Mouse (Mus musculus) heart, postnatal 25 days (tissue): Measurements from ENCODE around the gene Sertad1. TPM values are rescaled to one million over a fixed set of nuclear protein-coding genes. Genes with fewer than 3 reads are reported as not detected.
A peak's percentile ranks its signal among the peaks of the same experiment; 100 is the strongest.

ENCODE experiments used
- DNase-seq: peaks from one replicate; pipeline ENCODE4 v3.0.0; 2022; ENCODE audit warnings: low spot score
- intact Hi-C: fragments of 180-260 bp; cut with DNase I; formaldehyde crosslinking; loops from one replicate; pipeline ENCODE4 v1.15.1; 2025
- total RNA-seq, 2 experiments: library from RNA; stranded (reverse); gene quantifications; 2 replicates each; pipeline ENCODE4 v1.2.3; 2021

The Sertad1 gene
- total RNA-seq, 2 experiments from 2014 or later, result 7.9 to 13.0 TPM

DNA sequence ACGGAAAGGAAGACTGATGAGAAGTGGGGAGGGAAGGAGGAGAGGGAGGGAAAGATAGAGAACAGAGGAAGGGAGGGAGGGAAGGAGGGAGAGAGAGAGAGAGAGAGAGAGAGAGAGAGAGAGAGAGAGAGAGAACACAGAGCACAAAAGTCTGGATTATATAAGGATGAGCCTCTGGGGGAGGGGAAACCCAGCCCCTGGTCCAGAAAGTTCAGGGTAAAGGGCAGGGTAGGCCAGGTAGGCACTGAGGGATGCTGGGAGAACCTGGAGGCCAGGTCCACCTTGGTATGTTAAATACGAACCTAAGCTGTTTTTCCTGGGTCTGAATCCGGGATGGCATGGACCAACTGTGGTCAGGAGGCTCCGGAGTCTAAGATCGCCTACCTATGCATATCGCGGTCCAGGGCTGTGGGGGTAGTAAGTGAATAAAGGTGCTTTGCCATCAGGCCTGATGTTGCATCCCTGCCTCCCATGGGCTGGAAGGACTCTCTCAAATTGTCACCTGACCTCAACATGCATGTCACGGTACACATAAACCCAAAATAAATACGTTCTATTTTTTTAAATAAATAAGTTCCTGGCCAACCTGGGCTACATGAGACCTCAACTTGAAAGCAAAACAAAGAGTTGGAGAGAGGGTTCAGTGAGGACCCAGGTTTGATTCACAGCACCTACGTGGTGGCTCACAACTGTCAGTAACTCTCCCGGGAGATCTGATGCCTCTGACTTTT is 15.2 kb upstream of the Sertad1 start:
- DNase-seq, result no peak
- intact Hi-C loops, result loop anchor here (2.0 kb wide), 1 partner anchor 23 kb away; no protein-coding TSS in a partner anchor

DNA sequence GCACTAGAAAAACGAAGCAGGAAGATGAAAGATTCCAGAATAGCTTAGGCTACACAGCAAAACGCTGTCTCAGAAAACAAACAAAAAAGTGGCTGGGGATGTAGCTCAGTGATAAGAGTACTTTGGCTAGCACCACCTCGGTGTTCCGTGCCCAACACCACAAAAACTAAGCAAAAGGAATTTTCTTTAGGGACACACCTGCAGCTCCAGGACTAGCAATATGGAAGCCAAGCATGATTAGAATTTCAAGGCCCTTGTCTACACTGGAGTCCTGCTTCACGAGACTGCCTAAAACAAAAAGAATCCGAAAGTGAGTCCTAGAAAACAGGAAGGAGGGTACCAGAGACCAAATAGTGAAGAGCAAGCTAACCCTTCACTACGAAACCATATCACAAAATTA is 14.1 kb upstream of the Sertad1 start:
- intact Hi-C loops, result loop anchor here (2.0 kb wide), 1 partner anchor 24 kb away; no protein-coding TSS in a partner anchor
- DNase-seq, result no peak

DNA sequence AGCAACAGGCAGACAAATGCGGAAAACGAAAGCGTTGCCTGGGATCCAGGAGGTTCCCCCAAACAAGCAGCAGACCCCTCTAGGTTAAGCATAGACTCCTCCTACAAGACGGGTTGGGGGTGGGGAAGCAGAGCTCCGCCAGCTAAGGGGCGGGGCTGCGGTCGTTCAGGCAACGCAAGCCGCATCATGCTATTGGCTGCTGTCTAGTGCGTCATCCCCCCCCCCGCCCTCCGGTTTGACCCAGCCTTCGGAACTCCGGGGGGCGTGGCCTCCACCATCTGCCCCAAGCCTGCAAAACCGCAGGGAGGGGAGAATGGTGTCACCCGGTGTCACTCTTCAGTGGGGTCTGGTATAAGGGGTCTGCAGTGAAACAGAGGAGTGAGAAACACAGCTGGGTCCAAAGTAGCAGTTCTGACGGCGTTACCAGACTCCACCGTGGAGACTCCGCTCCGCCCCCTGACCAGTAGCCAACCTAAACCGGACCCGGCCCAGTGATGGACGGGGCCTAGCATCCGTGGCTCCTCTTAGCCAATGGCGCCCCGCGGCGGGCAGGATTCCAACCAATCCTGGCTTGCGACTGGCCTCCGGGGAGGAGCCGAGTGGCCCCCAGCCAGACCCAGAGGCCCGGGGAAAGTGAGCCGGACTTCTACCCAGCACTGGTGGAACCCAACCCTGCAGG is 13.4 kb upstream of the Sertad1 start, which contains the start of gene Sertad3:
Sertad3 (plus strand) TSS at position 613 of the 679 bp plus-strand sequence.
- intact Hi-C loops, result loop anchor here (2.0 kb wide), 1 partner anchor 24 kb away; no protein-coding TSS in a partner anchor
- DNase-seq, result peak; percentile 99

DNA sequence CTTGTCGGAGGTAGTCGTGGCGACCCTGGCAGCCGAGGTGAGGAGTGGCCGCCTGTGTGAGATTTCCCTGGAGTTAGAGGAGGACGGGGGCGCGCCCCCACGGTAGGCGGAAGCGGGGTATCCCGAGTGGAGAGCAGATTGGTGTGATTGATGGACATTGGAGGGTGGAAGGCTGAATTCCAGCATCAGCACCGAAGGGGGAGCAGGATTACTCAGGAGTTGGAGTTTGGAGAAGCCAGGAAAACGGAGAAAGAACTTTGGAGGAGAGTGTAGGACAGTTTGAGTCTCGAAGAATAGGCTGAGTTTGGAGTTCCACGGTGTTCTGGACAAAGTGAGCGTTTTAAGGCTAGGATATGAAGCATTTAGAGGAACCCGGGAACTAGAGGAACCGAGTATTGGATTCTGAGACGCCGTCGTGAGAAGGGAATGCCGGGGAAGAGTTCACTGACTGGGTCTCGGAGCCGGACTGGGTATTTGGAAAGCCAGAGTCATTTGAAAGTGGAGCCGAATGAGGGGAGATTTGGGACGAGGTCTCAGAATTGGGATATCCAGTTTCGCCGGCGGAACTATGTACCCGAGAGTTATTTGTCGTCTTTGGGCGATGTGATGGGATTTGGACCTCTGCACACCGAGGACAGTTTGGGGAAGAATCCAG is 12.7 kb upstream of the Sertad1 start:
- DNase-seq, result no peak
- intact Hi-C loops, result loop anchor here (2.0 kb wide), 1 partner anchor 25 kb away; no protein-coding TSS in a partner anchor

DNA sequence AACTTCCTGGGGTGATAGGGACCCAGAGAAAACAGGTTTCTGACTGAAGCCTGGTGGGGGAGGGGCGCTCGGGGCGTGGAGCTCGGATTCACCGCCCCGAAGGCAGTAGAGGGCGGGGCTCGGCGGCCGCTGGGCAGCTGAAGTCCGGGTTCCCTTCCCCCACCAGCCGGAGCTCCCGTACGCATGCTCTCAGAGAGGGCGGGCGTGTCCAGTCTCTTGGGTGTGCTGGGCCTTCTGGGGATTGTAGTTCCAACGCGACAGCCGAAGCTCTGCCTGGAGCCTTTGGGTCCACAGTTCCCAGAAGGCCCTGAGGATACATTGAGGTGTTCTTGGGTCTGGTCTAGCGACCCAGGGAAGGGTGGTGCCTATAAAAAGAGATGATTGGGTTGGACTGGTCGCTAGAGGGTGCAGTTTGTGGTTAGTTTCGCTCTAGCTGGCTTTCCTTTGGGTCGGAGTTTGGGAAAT is 12.2 kb upstream of the Sertad1 start:
- DNase-seq, result peak; percentile 98
- intact Hi-C loops, result no loop called here

DNA sequence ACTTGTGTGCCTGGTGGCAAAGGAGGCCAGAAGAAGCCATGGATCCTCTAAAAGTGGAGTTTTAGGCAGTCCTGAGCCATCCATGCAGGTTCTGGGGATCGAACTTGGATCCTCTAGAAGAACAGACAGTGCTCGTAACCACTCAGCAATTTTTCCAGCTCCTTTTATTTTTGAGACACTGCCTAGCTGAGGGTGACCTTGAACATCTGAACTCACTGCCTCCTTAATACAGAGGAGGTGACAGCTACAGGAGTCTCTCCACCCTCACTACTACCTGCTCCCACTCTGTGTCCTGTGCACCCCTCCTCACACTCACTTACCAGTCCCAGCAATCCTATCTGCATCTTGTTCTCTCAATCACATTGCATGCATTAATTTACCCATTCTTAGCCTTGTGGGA is 11.1 kb upstream of the Sertad1 start:
- no peak for DNase-seq
- intact Hi-C loops, result loop anchor here (5.0 kb wide), 1 partner anchor 52 kb away; no protein-coding TSS in a partner anchor

DNA sequence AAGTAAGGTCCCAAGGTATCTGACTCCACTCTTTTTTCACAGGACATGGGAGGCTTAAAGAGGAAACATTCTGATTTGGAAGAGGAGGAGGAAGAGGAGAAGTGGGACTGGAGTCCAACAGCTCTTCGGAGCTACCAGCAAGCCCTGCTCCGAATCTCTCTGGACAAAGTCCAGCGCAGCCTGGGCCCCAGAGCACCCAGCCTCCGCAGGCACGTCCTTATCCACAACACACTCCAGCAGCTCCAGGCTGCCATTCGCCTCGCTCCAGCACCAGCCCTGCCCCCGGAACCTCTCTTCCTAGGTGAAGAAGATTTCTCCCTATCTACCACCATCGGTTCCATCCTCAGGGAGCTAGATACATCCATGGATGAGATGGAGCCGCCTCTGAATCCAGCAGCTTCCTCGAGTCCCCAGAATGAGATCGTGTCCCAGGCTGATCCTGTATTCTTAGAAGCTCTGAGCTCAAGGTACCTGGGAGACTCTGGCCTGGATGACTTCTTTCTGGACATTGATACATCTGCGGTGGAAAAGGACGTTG is 10.5 kb upstream of the Sertad1 start:
- no peak for DNase-seq
- intact Hi-C loops, result loop anchor here (5.0 kb wide), 1 partner anchor 51 kb away; no protein-coding TSS in a partner anchor

DNA sequence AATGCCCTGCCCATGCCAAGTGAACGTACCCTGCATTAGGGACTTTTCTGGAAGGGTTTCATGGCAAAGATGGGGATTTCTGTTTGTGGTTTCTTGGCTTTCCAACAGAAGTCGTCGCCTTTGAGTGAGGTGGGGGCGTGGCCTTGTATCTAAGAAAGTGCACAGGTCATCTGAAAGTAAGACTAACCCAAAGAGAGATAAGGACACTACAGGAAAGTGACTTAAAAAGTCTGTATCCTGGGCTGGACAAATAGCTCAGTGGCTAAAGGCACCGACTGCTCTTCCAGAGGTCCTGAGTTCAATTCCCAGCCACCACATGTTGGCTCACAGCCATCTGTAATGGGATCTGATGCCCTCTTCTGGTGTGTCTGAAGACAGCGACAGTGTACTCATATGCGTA is 8.1 kb upstream of the Sertad1 start:
- no peak for DNase-seq
- intact Hi-C loops, result loop anchor here (5.0 kb wide), 1 partner anchor 49 kb away; no protein-coding TSS in a partner anchor

DNA sequence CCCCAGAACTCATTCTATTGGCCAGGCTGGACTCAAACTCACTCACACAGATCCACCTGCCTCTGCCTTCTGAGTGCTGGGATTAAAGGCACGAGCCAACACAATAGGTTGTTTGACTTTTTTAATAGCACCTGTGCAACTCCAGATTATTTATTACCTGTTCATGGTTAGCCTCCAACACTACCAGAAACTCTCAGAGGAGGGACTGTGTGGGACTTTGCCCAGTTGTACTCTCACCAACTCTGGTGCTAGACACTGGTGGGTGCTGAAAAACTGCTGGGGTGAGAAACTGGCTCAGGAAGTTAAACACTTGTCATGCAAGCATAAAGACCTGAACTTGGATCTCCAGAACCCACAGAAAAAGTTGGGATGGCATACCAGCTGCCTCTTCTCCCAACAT is 7.0 kb upstream of the Sertad1 start:
- intact Hi-C loops, result loop anchor here (5.0 kb wide), 1 partner anchor 48 kb away; no protein-coding TSS in a partner anchor

DNA sequence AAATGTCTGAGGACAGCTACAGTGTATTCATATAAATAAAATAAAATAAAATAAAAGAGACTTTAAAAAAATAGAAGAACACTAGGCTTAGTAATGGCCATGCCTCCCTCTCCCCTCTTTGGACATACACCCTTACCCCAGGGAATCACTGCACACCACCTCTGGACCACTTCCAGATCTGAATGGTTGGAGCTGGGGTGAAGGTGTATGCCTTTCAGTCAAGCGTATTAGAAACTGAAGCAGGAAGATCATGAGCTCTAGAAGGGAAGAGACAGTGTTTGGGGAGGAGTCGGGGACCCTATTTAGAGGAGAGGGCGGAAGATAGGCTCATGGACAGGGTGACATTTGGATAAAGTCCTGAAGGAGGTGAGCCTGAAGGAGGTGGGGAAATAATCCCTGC is 6.2 kb upstream of the Sertad1 start:
- intact Hi-C loops, result no loop called here
- DNase-seq, result no peak

More for the DNA sequence above, 7.0 kb upstream of the Sertad1 start:
- DNase-seq, result no peak

DNA sequence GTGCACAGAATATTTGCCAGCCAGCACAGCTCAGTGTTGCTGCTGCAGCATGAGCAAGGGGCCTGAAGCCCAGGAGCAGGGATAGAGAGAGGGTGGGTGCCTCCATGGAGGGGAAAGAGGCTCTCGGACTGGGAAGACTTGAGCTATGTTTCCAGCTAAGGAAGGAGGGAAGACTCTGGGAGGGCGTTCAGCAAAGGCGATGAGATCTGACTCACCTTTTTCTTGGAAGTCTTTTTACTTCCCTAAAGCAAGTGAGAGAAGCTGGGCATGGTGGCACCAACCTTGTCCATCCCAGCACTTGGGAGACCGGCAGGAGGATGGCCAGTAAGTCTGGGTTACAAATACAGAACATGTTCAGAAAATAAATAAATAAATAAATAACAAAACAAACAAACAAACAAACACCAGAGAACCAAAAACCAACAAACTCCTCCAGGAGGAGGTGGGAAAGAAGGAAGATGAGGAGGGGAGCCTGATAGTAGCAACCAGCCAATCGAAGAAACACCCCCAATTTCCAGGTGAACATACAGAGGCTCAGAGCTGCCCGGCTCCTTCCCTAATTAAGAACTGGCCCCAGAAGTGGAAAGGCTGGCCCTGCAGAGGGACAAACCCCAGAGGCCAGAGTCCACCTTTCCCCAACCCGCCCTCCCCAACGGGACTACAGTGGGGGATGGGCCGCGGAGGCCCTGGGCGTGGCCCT is 5.6 kb upstream of the Sertad1 start:
- intact Hi-C loops, result no loop called here
- DNase-seq, result no peak

DNA sequence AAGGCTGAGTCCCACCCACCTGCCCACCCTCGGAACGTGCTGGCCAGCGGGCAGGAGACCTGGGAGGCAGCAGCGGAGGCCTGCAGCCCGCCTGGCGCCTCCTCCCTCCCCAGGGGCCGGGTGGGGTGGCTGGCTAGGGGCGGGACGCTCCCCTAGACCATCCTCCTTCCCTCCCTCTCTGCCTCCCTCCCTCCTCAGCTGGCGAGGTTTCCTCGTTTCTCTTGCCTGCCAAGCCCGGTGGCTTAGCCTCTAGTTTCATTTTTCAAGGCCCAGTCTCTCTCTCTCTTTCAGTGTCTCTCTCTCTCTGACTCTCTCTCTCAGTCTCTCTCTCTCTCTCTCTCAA is 5.1 kb upstream of the Sertad1 start:
- peak; percentile 91 for DNase-seq
- intact Hi-C loops, result no loop called here

DNA sequence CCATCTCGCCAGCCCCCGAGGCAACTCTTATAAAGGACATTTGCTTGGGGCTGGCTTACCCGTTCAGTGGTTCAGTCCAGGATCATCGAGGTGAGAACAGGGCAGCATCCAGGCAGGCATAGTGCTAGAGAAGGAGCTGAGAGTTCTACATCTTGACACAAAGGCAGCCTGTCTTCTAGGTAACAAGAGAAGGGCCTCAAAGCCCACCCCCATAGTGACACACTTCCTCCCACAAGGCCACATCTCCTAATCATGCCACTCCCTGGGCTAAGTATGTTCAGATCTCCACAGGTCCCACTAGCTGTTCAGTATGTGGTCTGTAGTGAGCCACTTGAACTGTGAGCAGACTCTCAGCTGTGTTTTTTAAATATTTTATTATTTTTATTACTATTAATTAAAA is 2.9 kb upstream of the Sertad1 start:
- no peak for DNase-seq
- intact Hi-C loops, result no loop called here

DNA sequence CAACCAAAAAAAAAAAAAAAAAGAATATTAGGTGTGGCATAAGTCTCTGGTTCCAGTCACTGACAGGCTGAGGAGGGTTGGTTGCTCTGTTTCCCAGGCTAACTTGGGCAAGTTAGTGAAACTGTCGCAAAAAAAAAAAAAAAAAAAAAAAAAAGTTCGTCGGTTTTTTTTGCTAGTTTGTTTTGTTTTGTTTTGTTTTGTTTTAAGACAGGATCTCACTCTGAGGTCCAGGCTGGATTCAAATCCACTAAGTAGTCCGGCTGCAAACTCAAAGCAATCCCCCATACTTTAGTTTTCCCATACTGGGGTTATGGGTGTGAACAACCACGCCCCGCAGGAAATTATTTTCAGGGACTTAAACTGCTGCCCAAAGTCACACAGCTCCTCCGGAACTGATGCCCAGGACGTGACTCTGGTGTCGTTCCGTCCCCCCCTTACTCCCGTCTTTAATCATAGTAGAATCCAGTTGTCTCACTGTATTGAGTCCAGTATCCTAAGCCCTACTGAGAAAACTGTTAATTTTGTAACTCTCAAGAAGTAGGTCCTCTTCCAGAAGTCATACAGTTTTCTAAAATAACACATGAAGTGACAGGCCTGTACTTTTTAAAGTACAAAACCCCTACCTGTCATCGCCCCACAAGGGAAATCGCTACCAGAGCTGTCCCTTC is 474 bp upstream of the Sertad1 start:
- no peak for DNase-seq
- intact Hi-C loops, result no loop called here

DNA sequence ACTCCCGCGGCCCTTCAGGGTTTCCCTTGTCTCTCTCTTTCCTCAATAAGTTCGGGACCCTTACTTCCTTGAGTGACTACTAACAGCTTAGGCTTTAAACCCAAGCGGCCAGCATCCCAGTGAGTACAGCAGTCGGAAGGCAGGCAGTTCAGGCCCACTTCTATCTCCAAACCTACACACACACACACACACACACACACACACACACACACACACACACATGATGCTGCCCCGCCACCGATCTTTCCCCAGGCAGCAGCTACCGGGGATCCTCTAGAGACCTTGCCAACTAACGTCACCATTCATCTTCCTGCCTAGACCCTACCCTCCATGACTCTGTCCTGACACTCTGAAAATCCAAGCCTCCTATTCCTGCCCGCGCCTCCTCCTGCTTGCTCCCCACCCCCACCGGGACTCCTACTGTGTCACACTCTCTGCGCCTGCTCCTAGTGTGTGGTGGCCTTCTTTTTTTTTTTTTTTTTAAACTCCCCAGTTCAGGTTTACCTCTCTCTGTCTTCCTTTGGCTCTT is 1.1 kb downstream of the Sertad1 start:
- no peak for DNase-seq
- intact Hi-C loops, result no loop called here

DNA sequence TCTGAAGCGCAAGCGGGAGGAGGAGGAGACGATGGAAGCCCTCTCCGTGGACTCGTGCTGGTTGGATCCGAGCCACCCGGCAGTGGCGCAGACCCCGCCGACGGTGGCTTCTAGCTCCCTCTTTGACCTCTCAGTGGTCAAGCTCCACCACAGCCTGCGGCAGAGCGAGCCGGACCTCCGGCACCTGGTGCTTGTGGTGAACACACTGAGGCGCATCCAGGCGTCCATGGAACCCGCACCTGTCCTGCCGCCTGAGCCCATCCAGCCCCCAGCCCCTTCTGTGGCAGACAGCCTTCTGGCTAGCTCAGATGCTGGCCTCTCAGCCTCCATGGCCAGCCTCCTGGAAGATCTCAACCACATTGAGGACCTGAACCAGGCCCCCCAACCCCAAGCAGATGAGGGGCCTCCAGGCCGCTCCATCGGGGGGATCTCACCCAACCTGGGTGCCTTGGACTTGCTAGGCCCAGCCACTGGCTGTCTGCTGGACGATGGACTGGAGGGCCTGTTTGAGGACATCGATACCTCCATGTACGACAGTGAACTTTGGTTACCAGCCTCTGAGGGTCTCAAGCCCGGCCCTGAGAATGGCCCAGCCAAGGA is 2.7 kb downstream of the Sertad1 start:
- DNase-seq, result no peak
- intact Hi-C loops, result no loop called here

DNA sequence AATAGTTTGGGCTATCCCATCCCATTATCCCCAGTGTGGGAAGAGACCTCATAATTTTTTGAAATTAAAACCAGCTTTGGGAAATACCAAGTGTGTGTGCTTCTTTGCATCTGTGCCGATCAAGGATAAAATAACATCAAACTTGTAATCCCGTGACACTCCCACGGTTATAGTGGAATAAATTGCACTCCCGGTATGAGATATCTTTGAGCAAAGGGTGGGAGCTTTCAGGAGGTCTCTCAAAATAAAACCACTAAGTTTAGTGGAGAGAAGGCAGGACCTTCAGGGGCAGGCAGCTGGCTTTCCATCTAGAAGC is 3.5 kb downstream of the Sertad1 start:
- DNase-seq, result no peak
- intact Hi-C loops, result loop anchor here (2.0 kb wide), 1 partner anchor 17 kb away; no protein-coding TSS in a partner anchor

DNA sequence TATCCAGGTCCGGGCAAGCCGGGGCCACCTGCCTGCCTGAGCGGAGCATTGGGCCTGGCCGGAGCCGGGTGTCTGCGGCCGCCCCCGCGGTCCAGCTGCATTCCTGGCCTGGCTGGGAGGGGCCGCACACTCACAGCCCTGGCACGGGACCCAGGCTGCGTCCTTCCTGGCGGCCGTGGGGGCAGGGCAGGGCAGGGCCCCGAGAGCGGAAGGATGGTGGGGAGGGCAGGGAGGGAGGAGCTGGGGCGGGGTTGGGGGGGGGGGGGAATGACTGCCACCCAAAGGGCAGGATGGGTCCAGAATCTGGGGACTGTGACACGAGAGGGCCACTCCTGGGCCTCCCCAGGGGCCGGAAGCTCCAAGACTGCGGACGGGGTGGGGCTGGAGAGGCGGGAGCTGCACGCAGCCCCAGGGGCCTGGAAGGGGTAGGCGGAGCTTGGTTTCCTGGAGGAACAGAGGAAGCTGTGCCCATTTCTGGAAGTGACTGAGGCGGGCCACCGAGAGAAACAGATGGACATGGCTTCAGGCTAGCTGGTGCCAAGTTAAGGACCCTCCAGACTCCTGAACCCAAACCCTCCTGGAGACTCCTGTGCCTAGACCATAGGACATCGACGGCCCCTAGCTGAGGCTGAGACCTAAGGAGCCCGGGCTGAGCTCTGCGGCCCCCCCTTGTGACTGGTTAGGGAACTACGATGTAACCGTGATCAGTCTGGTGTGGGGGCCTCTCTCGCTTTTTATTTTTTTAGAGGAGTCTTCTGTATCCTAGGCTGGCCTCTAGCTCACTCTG is 4.0 kb downstream of the Sertad1 start:
- peak; percentile 92 for DNase-seq
- intact Hi-C loops, result loop anchor here (2.0 kb wide), 1 partner anchor 16 kb away; no protein-coding TSS in a partner anchor
